Mouse (Mus musculus) T-helper 1 cell (primary cell): ENCODE data around the gene Mcemp1.

Source experiments
- in situ Hi-C: fragments of 300-600 bp; cut with MboI, MseI; formaldehyde crosslinking; loops from one replicate; pipeline ENCODE4 v1.15.1; 2025; ENCODE audit warnings: high pct_unique_total_duplicates

Mcemp1 gene

DNA sequence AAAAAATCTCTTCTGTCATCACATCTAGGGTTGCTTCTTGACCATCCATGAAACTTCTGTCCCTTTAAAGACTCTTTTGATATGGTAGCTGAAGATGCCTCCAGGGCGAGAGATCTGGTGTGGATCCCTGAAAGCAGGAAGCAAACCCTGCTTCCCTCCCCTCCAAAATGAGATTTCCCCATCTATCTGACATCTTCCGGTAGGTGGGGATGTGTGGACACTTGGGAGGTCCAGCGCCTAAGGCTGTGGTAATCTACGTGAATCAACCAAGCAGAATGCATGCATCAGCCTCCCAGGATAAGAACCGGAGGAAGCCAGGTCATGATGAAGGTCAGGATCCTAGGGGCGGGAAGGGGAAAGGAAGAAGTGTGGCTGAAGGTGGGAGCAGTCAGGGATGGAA is at the start of gene Mcemp1:
Gene Mcemp1, plus strand, starts transcription at position 248 of the 400 bp plus-strand sequence.
- in situ Hi-C loops, result no loop called here

- in situ Hi-C loops, result loop anchor here (10.0 kb wide), 1 partner anchor 603 kb away; the partner anchor contains the start of gene Lrrc8e
Observed at GRCm38 (mm10) chr8:3621199-3621970, 44.2 kb upstream of the Mcemp1 start, which contains the start of the genes Xab2 and Pet100. Gene Xab2, minus strand, starts transcription at chr8:3621316. Gene Pet100, plus strand, starts transcription at chr8:3621548.

- in situ Hi-C loops, result loop anchor here (10.0 kb wide), 1 partner anchor 603 kb away; the partner anchor contains the start of gene Lrrc8e
Observed at GRCm38 (mm10) chr8:3622119-3622518, 43.4 kb upstream of the Mcemp1 start.

- in situ Hi-C loops, result loop anchor here (10.0 kb wide), 1 partner anchor 599 kb away; the partner anchor contains the start of gene Lrrc8e
Observed at GRCm38 (mm10) chr8:3625445-3625844, 40.1 kb upstream of the Mcemp1 start, which contains the start of gene Pcp2. Gene Pcp2, minus strand, starts transcription at chr8:3625545.

- in situ Hi-C loops, result loop anchor here (10.0 kb wide), 1 partner anchor 598 kb away; the partner anchor contains the start of gene Lrrc8e
Observed at GRCm38 (mm10) chr8:3626971-3627370, 38.6 kb upstream of the Mcemp1 start.

DNA sequence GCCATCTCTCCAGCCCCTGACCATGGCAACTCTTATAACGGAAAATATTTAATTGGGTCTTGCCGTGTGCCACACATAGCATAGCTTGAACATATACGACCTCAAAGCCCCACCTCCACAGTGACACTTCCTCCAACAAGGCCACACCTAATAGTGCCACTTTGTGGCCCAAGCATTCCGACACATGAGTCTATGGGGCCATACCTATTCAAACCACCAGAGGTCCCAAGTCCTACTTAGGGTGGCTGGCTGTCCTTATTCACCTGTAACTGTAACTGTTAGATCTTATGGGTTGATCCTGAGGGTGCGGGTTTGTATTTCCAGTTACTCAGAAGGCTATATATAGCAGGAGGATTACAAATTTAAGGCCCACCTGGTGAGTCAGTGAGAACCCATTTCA is 37.5 kb upstream of the Mcemp1 start:
- in situ Hi-C loops, result loop anchor here (10.0 kb wide), 1 partner anchor 597 kb away; the partner anchor contains the start of gene Lrrc8e

GRCm38 (mm10) chr8:3630647-3631477 is 34.7 kb upstream of the Mcemp1 start, which contains the start of gene Stxbp2:
Gene Stxbp2, plus strand, starts transcription at chr8:3630955.
- in situ Hi-C loops, result loop anchor here (5.0 kb wide), 1 partner anchor 41 kb away; the partner anchor contains the start of gene Fcor

GRCm38 (mm10) chr8:3631478-3631875 is 34.1 kb upstream of the Mcemp1 start:
- in situ Hi-C loops, result loop anchor here (5.0 kb wide), 1 partner anchor 41 kb away; the partner anchor contains the start of gene Fcor

DNA sequence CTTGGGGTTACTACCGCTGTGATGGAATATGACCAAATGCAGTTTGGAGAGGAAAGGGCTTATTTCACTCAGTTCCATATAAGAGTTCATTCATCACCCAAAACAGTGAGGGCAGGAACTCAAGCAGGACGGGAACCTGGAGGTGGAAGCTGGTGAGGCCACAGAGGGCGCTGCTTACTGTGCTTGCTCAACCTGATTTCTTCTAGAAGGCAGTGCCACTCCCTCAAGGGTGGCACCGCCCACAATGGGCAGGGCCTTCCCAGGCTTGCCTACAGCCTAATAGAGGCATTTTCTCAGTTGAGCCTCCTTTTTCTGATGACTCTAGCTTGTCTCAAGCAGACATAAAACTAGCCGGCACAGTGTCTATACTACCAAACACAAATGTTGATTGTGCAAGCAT is 19.8 kb upstream of the Mcemp1 start:
- in situ Hi-C loops, result no loop called here

DNA sequence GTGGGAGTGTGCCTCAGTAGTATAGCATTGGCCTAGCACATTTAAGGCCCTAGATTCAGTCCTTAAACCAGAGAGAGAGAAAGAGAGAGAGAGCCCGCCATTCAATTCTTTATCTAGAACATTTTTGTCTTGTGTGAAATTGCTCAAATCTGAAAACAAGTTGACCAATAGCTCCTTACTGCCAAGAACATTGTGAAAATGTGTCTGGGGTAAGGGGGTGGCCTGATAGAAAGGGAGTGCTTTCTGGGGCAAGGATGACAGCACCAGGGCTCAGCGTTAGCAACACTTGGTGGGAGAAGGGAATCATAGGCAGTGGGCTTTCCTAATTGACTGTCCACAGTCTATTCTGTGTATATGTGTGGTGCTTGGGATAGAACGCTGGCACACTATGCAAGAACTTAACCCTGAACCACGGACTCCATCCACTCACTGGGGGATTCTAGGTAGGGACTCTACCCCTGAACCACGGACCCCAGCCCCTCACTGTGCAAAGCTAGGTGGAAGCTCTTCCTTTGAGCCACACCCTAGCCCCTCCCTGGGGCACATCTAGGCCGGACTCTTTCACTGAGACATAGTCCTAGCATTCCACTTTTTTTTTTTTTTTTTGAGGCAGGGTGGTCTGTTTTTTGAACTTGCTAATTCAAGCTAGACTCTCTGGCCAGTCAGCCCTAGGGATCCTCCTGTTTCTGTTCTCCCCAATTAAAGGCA is 18.6 kb upstream of the Mcemp1 start:
- in situ Hi-C loops, result no loop called here

DNA sequence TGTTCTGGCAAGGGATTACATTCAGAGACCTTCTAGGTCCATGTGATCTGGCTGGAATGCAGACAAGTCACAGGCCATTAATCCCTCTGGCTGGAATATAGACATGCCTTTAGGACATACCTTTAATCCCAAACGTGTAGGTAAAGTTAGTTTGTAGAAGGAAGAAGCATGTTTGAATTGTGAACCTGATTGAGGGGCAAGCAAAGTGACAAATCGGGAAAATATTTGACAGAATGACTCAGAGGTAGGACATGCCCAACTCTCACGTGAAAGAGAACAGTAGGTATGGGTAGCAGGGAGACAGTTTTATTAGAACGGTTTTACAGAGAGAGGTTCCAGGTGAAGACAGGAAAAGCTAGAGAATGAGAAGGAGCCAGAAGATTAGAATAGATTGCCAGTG is 18.0 kb upstream of the Mcemp1 start:
- in situ Hi-C loops, result no loop called here

GRCm38 (mm10) chr8:3648268-3648667 is 17.3 kb upstream of the Mcemp1 start:
- in situ Hi-C loops, result no loop called here

- in situ Hi-C loops, result no loop called here
Observed at GRCm38 (mm10) chr8:3648990-3649389, 16.6 kb upstream of the Mcemp1 start.

DNA sequence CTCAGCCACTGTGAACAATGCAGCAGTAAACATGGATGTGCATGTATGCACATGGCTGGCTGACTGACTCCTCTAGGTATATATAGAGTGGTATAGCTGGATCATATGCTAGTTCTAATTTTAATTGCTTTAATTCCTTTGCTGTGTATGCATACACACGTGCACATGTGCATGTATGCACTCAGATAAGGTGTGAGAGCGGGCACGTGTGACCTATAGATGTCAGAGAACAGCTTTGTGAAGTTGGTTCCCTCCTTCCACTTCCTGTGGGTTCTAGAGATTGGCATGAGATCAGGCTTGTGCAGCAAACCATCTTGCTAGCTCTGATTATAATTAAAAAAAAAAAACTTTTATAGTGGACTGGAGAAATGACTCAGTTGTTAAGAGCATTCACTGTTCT is 12.7 kb upstream of the Mcemp1 start:
- in situ Hi-C loops, result no loop called here

GRCm38 (mm10) chr8:3654726-3655508 is 10.6 kb upstream of the Mcemp1 start:
- in situ Hi-C loops, result no loop called here

GRCm38 (mm10) chr8:3655526-3655925 is 10.0 kb upstream of the Mcemp1 start, which contains the start of gene Retn:
Gene Retn, plus strand, starts transcription at chr8:3655770.
- in situ Hi-C loops, result no loop called here

DNA sequence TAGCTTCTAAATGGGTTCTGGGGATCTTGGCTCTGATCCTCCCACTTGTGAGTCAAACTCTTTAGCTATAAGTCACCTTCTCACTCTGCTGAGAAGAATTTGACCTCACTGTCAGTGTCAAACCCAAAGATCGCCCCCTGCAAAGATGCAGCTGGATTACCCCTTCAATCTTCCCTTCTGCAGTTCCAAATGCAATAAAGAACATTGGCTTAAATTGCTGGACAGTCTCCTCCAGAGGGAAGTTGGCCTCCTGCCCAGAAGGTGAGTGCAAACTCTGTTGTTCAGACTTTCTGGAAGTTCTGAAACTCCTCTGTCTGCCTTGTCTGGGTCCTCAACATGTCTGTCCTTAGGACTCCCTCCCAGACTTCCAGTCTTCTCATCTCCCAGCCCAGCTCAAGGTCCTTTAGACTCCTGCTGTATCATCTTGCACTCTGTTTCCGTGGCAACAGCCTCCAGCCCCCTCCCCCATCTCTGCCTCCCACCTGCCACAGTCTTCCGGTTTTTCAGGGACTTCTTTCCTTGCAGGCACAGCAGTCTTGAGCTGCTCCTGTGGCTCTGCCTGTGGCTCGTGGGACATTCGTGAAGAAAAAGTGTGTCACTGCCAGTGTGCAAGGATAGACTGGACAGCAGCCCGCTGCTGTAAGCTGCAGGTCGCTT is 8.7 kb upstream of the Mcemp1 start:
- in situ Hi-C loops, result no loop called here

GRCm38 (mm10) chr8:3660889-3661288 is 4.7 kb upstream of the Mcemp1 start:
- in situ Hi-C loops, result no loop called here

- in situ Hi-C loops, result no loop called here
Observed at GRCm38 (mm10) chr8:3664405-3664804, 1.1 kb upstream of the Mcemp1 start.

GRCm38 (mm10) chr8:3670388-3670787 is 4.8 kb downstream of the Mcemp1 start:
- in situ Hi-C loops, result loop anchor here (5.0 to 10.0 kb wide), 3 partner anchors 38 to 286 kb away; partner anchors contain the start of genes Pex11g and Stxbp2
